13 mouse cellular contexts compared by ENCODE assay signal in genomic region chr16:52186731-52187130, GRCm38 (mm10).
DNase-seq lines count a peak whose midpoint lies in the region; ATAC-seq and TF ChIP-seq lines count a peak whose summit lies in the region.
"Had no signal": no experiment of that assay in that cellular context is flagged by ENCODE, and none has a peak within 500 bp of the region (broad histone marks: within the 10 kb centered on the region; RNA-seq: fewer than 3 reads in every experiment).

No protein-coding gene starts in this region.

- H3K36me3 ChIP-seq in heart, embryonic 11.5 days (ENCODE audit: control insufficient read depth, insufficient read depth, low read length): peaks cover 10% of the 10 kb centered on the region
- H3K36me3 ChIP-seq in midbrain, embryonic 14.5 days (ENCODE audit: control insufficient read depth, insufficient read depth, low read length): peaks cover 31% of the 10 kb centered on the region
- H3K36me3 ChIP-seq in midbrain, embryonic 11.5 days (ENCODE audit: control insufficient read depth, insufficient read depth, low read length): peaks cover 6% of the 10 kb centered on the region
- H3K36me3 ChIP-seq in stomach, postnatal 0 days (ENCODE audit: control insufficient read depth, insufficient read depth, low read length): peaks cover 15% of the 10 kb centered on the region; the same call in 1 of the 2 replicates

- TF ChIP-seq EP300 in stomach, postnatal 0 days (optimal IDR thresholded peaks at IDR 0.05): no peak

- TF ChIP-seq POLR2A in lung, adult 2 months (IDR thresholded peaks at IDR 0.05; ENCODE audit: borderline replicate concordance, extremely low read depth, low read depth, low read length): no peak

- no peak overlapping the region for H3K4me3 ChIP-seq in heart, embryonic 11.5 days (ENCODE audit: low read depth, low read length)
- no peak overlapping the region for H3K4me3 ChIP-seq in midbrain, embryonic 14.5 days (replicated peaks; ENCODE audit: low read depth, low read length)
- no peak overlapping the region for H3K4me3 ChIP-seq in midbrain, embryonic 11.5 days (ENCODE audit: low read depth, low read length)
- H3K4me3 ChIP-seq in lung, adult 2 months (replicated peaks; ENCODE audit: extremely low read depth, low read depth, low read length): no peak overlapping the region
- no peak overlapping the region for H3K4me3 ChIP-seq in stomach, postnatal 0 days (ENCODE audit: low read depth, low read length)
- H3K4me3 ChIP-seq: forebrain, embryonic 13.5 days; heart, embryonic 13.5 days had no signal

- no peaks in the 10 kb centered on the region for H3K27me3 ChIP-seq in heart, embryonic 11.5 days (ENCODE audit: control insufficient read depth, insufficient read depth, low read length)
- no peaks in the 10 kb centered on the region for H3K27me3 ChIP-seq in midbrain, embryonic 14.5 days (ENCODE audit: control insufficient read depth, insufficient read depth, low read length)
- no peaks in the 10 kb centered on the region for H3K27me3 ChIP-seq in midbrain, embryonic 11.5 days (ENCODE audit: control insufficient read depth, insufficient read depth, low read length)
- H3K27me3 ChIP-seq in stomach, postnatal 0 days (ENCODE audit: control insufficient read depth, insufficient read depth, low read length): no peaks in the 10 kb centered on the region
- H3K27me3 ChIP-seq: forebrain, embryonic 13.5 days; heart, embryonic 13.5 days had no signal

- DNase-seq in heart, adult 9 months (ENCODE audit: low spot score in 2 of 2): peak; percentile 12 to 18
- peak; percentile 31 for DNase-seq in midbrain, embryonic 14.5 days
- no peak for DNase-seq in midbrain, embryonic 11.5 days (ENCODE audit: low spot score, missing footprints)
- peak; percentile 43 for DNase-seq in lung, adult 2 months
- peak; percentile 18 for DNase-seq in stomach, postnatal 0 days (ENCODE audit: low spot score)
- DNase-seq in frontal cortex, postnatal 25 days (ENCODE audit: low spot score in 2 of 2): no peak
- DNase-seq: cerebellum, adult 9-10 months; right cerebral cortex, postnatal 25 days had no signal

- H3K4me1 ChIP-seq in heart, embryonic 11.5 days (ENCODE audit: control insufficient read depth, insufficient read depth, low read length): no peaks in the 10 kb centered on the region; the same call in 1 of the 2 replicates
- no peaks in the 10 kb centered on the region for H3K4me1 ChIP-seq in midbrain, embryonic 14.5 days (ENCODE audit: control insufficient read depth, insufficient read depth, low read length)
- H3K4me1 ChIP-seq in midbrain, embryonic 11.5 days (ENCODE audit: control insufficient read depth, insufficient read depth, low read length): no peaks in the 10 kb centered on the region
- H3K4me1 ChIP-seq in lung, adult 2 months (ENCODE audit: control insufficient read depth, insufficient read depth, low read length): no peaks in the 10 kb centered on the region
- H3K4me1 ChIP-seq in stomach, postnatal 0 days (replicated peaks; ENCODE audit: control insufficient read depth, insufficient read depth): no peaks in the 10 kb centered on the region

- H3K9me3 ChIP-seq in heart, embryonic 11.5 days (replicated peaks; ENCODE audit: control insufficient read depth, low read length): no peaks in the 10 kb centered on the region
- H3K9me3 ChIP-seq in midbrain, embryonic 14.5 days (ENCODE audit: control insufficient read depth, low read length): no peaks in the 10 kb centered on the region
- no peaks in the 10 kb centered on the region for H3K9me3 ChIP-seq in midbrain, embryonic 11.5 days (ENCODE audit: control insufficient read depth, low read length)
- H3K9me3 ChIP-seq in stomach, postnatal 0 days (ENCODE audit: control insufficient read depth, low read length): no peaks in the 10 kb centered on the region
- H3K9me3 ChIP-seq: forebrain, embryonic 13.5 days; heart, embryonic 13.5 days had no signal

- no peak for TF ChIP-seq CTCF in lung, adult 2 months (IDR thresholded peaks at IDR 0.05; ENCODE audit: insufficient read depth, low read length)
- no peak for TF ChIP-seq CTCF in stomach, postnatal 0 days (IDR thresholded peaks at IDR 0.05; ENCODE audit: low read depth)

- no peak for ATAC-seq in heart, embryonic 11.5 days (replicated peaks; ENCODE audit: insufficient number of reproducible peaks, low FRiP score, low TSS enrichment)
- ATAC-seq in midbrain, embryonic 14.5 days (ENCODE audit: low FRiP score, low TSS enrichment): no peak
- no peak for ATAC-seq in midbrain, embryonic 11.5 days (ENCODE audit: low FRiP score)
- ATAC-seq in stomach, postnatal 0 days (ENCODE audit: low FRiP score, low TSS enrichment): 0 out of 2 replicates have a peak, but pooled peaks have one; percentile 40
- ATAC-seq: forebrain, embryonic 13.5 days; hindbrain, embryonic 16.5 days had no signal

- H3K9ac ChIP-seq in heart, embryonic 11.5 days (ENCODE audit: low read depth, low read length): no peak overlapping the region
- H3K9ac ChIP-seq in midbrain, embryonic 14.5 days (replicated peaks; ENCODE audit: low read length): no peak overlapping the region
- no peak overlapping the region for H3K9ac ChIP-seq in midbrain, embryonic 11.5 days (ENCODE audit: low read length)
- no peak overlapping the region for H3K9ac ChIP-seq in stomach, postnatal 0 days (ENCODE audit: low read length)
- H3K9ac ChIP-seq: forebrain, embryonic 13.5 days; heart, embryonic 13.5 days had no signal

- H3K27ac ChIP-seq in heart, embryonic 11.5 days (ENCODE audit: low read depth, low read length): no peak overlapping the region
- no peak overlapping the region for H3K27ac ChIP-seq in midbrain, embryonic 14.5 days (replicated peaks; ENCODE audit: low read depth, low read length)
- H3K27ac ChIP-seq in midbrain, embryonic 11.5 days (ENCODE audit: low read depth, low read length): no peak overlapping the region
- H3K27ac ChIP-seq in stomach, postnatal 0 days (replicated peaks): no peak overlapping the region
- H3K27ac ChIP-seq: forebrain, embryonic 13.5 days; macrophage had no signal

- H3K4me2 ChIP-seq in heart, embryonic 11.5 days: no peak overlapping the region
- no peak overlapping the region for H3K4me2 ChIP-seq in midbrain, embryonic 14.5 days (ENCODE audit: low read length)
- no peak overlapping the region for H3K4me2 ChIP-seq in midbrain, embryonic 11.5 days
- no peak overlapping the region for H3K4me2 ChIP-seq in stomach, postnatal 0 days (replicated peaks; ENCODE audit: low read depth)
- H3K4me2 ChIP-seq: forebrain, embryonic 13.5 days; heart, embryonic 13.5 days had no signal

- 63% methylated on average over 10 of the region's 10 CpGs for WGBS in heart, embryonic 11.5 days (ENCODE audit: insufficient replicate concordance)
- WGBS in midbrain, embryonic 14.5 days: 78% methylated on average over 10 of the region's 10 CpGs
- WGBS in midbrain, embryonic 11.5 days: 91% methylated on average over 10 of the region's 10 CpGs
- WGBS in lung, adult 2 months: 50% methylated on average over 10 of the region's 10 CpGs
- WGBS in stomach, postnatal 0 days: 21% methylated on average over 10 of the region's 10 CpGs

Comparison
In these comparisons a context has a peak if more than half of its experiments do, and no peak if none do; other contexts are left out.
1. DNase-seq: peak in heart, adult 9 months (2 of 2), midbrain, embryonic 14.5 days (single experiment), lung, adult 2 months (single experiment) and stomach, postnatal 0 days (single experiment); none in midbrain, embryonic 11.5 days (single experiment) and frontal cortex, postnatal 25 days (0 of 2).